Mouse (Mus musculus) common myeloid progenitor, adult 5-6 weeks (primary cell): ENCODE results near the gene Fxr2. TPM values are rescaled to one million over a fixed set of nuclear protein-coding genes. Genes with fewer than 3 reads are reported as not detected.
"Not testable (repeated sequence)": the region's sequence is repeated elsewhere in the genome, so short reads cannot be mapped to it uniquely, and the experiment has no call there.

Source experiments
- ATAC-seq: replicated peaks from 2 replicates; pipeline ENCODE4 v1.8.0; 2016; ENCODE audit warnings: low read depth, mild to moderate bottlenecking, moderate TSS enrichment, inconsistent platforms; ENCODE audit not compliant: poor library complexity, severe bottlenecking
- total RNA-seq: library from RNA; stranded (forward); fragments of 200-1000, 187-1606 nt; gene quantifications from 2 replicates; pipeline ENCODE4 v1.2.3, GENCODE M21; 2017

Gene Fxr2
- total RNA-seq, 1 experiment from 2014 or later, result 44.1 TPM

DNA sequence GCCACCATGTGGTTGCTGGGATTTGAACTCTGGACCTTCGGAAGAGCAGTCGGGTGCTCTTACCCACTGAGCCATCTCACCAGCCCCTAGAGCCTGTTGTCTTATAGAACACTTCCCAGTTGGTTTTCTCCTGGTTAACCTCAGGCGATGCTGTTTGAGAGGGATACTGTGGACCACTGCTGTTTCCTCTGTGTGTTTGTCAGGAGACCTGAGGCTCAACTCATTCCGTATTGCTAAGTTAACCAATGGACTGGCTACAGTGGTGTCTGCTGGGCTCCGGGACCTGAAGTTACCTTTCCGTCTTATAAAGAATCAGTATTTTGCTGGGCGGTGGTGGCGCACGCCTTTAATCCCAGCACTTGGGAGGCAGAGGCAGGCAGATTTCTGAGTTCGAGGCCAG is 70.1 kb downstream of the Fxr2 start:
- ATAC-seq, result not testable (repeated sequence)

Other genes starting within 250 kb of the Fxr2 start
- 181 and 216 TPM in 2 replicates for gene Naa38, start 237.5 kb upstream of the Fxr2 start, total RNA-seq
- gene Cyb5d1, start 237.4 kb upstream of the Fxr2 start, total RNA-seq, result 35.5 and 37.6 TPM in 2 replicates
- gene Tmem88, start 234.8 kb upstream of the Fxr2 start, total RNA-seq, result 0.46 TPM in 1 of 2 replicates, not detected in the other
- gene Kdm6b, start 219.3 kb upstream of the Fxr2 start, total RNA-seq, result 3.5 and 6.6 TPM in 2 replicates
- 0.68 TPM in 1 of 2 replicates, not detected in the other for gene Dnah2, start 83.9 kb upstream of the Fxr2 start, total RNA-seq
- 0.55 TPM in 1 of 2 replicates, not detected in the other for gene Efnb3, start 72.8 kb upstream of the Fxr2 start, total RNA-seq
- gene Wrap53, start 52.7 kb upstream of the Fxr2 start, total RNA-seq, result 5.0 and 8.0 TPM in 2 replicates
- gene Trp53, start 52.6 kb upstream of the Fxr2 start, total RNA-seq, result 78.8 and 104 TPM in 2 replicates
- gene Atp1b2, start 27.0 kb upstream of the Fxr2 start, total RNA-seq, result 16.9 and 26.2 TPM in 2 replicates
- not detected in 2 replicates for gene Shbg, start 15.1 kb upstream of the Fxr2 start, total RNA-seq
- not detected in 2 replicates for gene Sat2, start 11.0 kb upstream of the Fxr2 start, total RNA-seq
- 0.87 TPM in 1 of 2 replicates, not detected in the other for gene Sox15, start 22.3 kb downstream of the Fxr2 start, total RNA-seq
- gene Mpdu1, start 29.7 kb downstream of the Fxr2 start, total RNA-seq, result 51.8 and 56.8 TPM in 2 replicates
- 11.0 and 29.0 TPM in 2 replicates for gene Cd68, start 33.2 kb downstream of the Fxr2 start, total RNA-seq
- 895 and 933 TPM in 2 replicates for gene Eif4a1, start 39.4 kb downstream of the Fxr2 start, total RNA-seq
- 75.7 and 92.7 TPM in 2 replicates for gene Senp3, start 49.1 kb downstream of the Fxr2 start, total RNA-seq
- gene Tnfsf13, start 52.8 kb downstream of the Fxr2 start, total RNA-seq, result 7.7 and 11.1 TPM in 2 replicates
- gene Tnfsf12, start 62.9 kb downstream of the Fxr2 start, total RNA-seq, result not detected in 2 replicates
- gene Tnfsfm13, start 63.1 kb downstream of the Fxr2 start, total RNA-seq, result 2.1 and 3.0 TPM in 2 replicates
- gene Polr2a, start 125.6 kb downstream of the Fxr2 start, total RNA-seq, result 59.3 and 132 TPM in 2 replicates
- gene Slc35g3, start 129.0 kb downstream of the Fxr2 start, total RNA-seq, result not detected in 2 replicates
- gene Zbtb4, start 132.9 kb downstream of the Fxr2 start, total RNA-seq, result 2.2 and 2.6 TPM in 2 replicates
- gene Chrnb1, start 163.0 kb downstream of the Fxr2 start, total RNA-seq, result 0.27 and 1.5 TPM in 2 replicates
- gene Fgf11, start 168.9 kb downstream of the Fxr2 start, total RNA-seq, result 2.5 TPM in 1 of 2 replicates, not detected in the other
- gene Tmem102, start 172.6 kb downstream of the Fxr2 start, total RNA-seq, result not detected in 2 replicates
- not detected in 2 replicates for gene Gm39566, start 182.3 kb downstream of the Fxr2 start, total RNA-seq
- gene Spem2, start 185.5 kb downstream of the Fxr2 start, total RNA-seq, result not detected in 2 replicates
- not detected in 2 replicates for gene Spem1, start 189.2 kb downstream of the Fxr2 start, total RNA-seq
- gene Nlgn2, start 204.8 kb downstream of the Fxr2 start, total RNA-seq, result 6.5 and 8.6 TPM in 2 replicates
- gene Tmem256, start 205.5 kb downstream of the Fxr2 start, total RNA-seq, result 245 and 258 TPM in 2 replicates
- 24.6 and 31.0 TPM in 2 replicates for gene Plscr3, start 213.4 kb downstream of the Fxr2 start, total RNA-seq
- gene Tnk1, start 225.7 kb downstream of the Fxr2 start, total RNA-seq, result not detected in 2 replicates
- not detected in 2 replicates for gene Tmem95, start 245.0 kb downstream of the Fxr2 start, total RNA-seq
- gene Kctd11, start 248.4 kb downstream of the Fxr2 start, total RNA-seq, result 0.39 and 0.50 TPM in 2 replicates